Mouse (Mus musculus) embryonic facial prominence, embryonic 14.5 days (tissue): ENCODE data around the gene 1500015O10Rik. TPM values are rescaled to one million over a fixed set of nuclear protein-coding genes. Genes with fewer than 3 reads are reported as not detected.

Experiments used
- ATAC-seq: fragments of 200-750 bp; cut with Nextera tagmentation; 2 replicates; pipeline ENCODE4 v1.8.0; 2017; ENCODE audit warnings: low read depth, moderate number of reproducible peaks, moderate TSS enrichment
- DNase-seq: peaks from one replicate; pipeline ENCODE4 v3.0.0-alpha.2; 2015; ENCODE audit warnings: low spot score
- H3K27ac ChIP-seq: fragments of 300-500 bp; sonication (generic); replicated peaks from 2 replicates; pipeline ENCODE4 v1.5.1; 2014; ENCODE audit warnings: low read depth, mild to moderate bottlenecking, low read length, moderate library complexity
- H3K27me3 ChIP-seq: fragments of 300-500 bp; sonication (generic); replicated peaks from 2 replicates; pipeline ENCODE4 v1.6.1; 2014; ENCODE audit warnings: low read length; ENCODE audit not compliant: control insufficient read depth, insufficient read depth
- H3K36me3 ChIP-seq: fragments of 300-500 bp; sonication (generic); 2 replicates; pipeline ENCODE4 v1.6.1; 2014; ENCODE audit warnings: low read length, mixed read lengths; ENCODE audit not compliant: control insufficient read depth, insufficient read depth
- H3K4me1 ChIP-seq: fragments of 300-500 bp; sonication (generic); 2 replicates; pipeline ENCODE4 v1.6.1; 2014; ENCODE audit warnings: antibody characterized with exemption, low read length; ENCODE audit not compliant: control insufficient read depth, insufficient read depth
- H3K4me2 ChIP-seq: fragments of 300-500 bp; sonication (generic); 2 replicates; pipeline ENCODE4 v1.6.1; 2014; ENCODE audit warnings: low read depth, mild to moderate bottlenecking, low read length, moderate library complexity, mixed read lengths
- H3K4me3 ChIP-seq: fragments of 300-500 bp; sonication (generic); 2 replicates; pipeline ENCODE4 v1.5.1; 2014; ENCODE audit warnings: low read depth, mild to moderate bottlenecking, low read length
- H3K9ac ChIP-seq: fragments of 300-500 bp; sonication (generic); 2 replicates; pipeline ENCODE4 v1.6.1; 2014; ENCODE audit warnings: low read depth, mild to moderate bottlenecking, low read length, moderate library complexity, mixed read lengths
- H3K9me3 ChIP-seq: fragments of 300-500 bp; sonication (generic); 2 replicates; pipeline ENCODE4 v1.6.1; 2016; ENCODE audit warnings: low read length; ENCODE audit not compliant: control insufficient read depth
- WGBS: fragments of 180-500 bp; shearing (Covaris S2); extraction: QIAGEN DNeasy Blood & Tissue Kit; methylation state at CpG from one replicate; pipeline ENCODE4 v1.1.7; 2014; 5-methylcytosine and 5-hydroxymethylcytosine counted together
- polyA plus RNA-seq: library from polyadenylated mRNA; unstranded; fragments of >200 nt; fragmentation: Nextera tagmentation; extraction: Ambion mirVana; gene quantifications from 2 replicates; pipeline ENCODE4 v1.2.1, GENCODE M21; 2014

1500015O10Rik gene
- polyA plus RNA-seq, 1 experiment from 2014 or later = 107 TPM

DNA sequence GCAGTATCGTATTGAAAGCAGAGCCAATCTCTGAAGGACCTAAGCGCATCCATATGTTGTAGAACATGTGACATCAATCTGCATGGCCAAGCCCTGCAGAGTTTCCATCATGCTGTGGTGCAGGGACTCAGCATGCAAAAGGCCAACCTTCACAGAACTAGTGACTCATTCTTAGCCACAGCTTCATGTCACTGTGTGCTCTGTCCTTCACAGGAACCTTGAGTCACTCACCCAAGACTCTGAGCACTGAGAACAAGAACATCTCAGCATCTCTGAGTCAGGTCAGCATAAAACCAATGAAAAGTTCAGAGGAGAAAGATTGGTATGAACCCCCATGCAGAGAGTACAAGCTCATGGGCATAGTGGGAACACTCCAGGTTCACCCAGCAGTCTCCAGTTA is 35.9 kb downstream of the 1500015O10Rik start:
- Histone ChIP-seq H3K27me3 (no peaks in the 10 kb centered on the region), H3K4me2 (no peak overlapping the region), H3K4me3 (no peak overlapping the region), H3K4me1 (no peaks in the 10 kb centered on the region), H3K9me3 (no peaks in the 10 kb centered on the region), H3K27ac (no peak overlapping the region), H3K36me3 (peaks cover 42% of the 10 kb centered on the region), H3K9ac (no peak overlapping the region)
- ATAC-seq = no peak
- WGBS = 76% methylated on average over 2 of the region's 2 CpGs
- DNase-seq = no peak

GRCm38 (mm10) chr1:43768385-43768990 is 38.1 kb downstream of the 1500015O10Rik start:
- Histone ChIP-seq H3K4me1 (no peaks in the 10 kb centered on the region), H3K27ac (peak overlapping the region; percentile 52), H3K4me3 (no peak overlapping the region), H3K4me2 (no peak overlapping the region), H3K27me3 (no peaks in the 10 kb centered on the region), H3K9me3 (no peaks in the 10 kb centered on the region), H3K36me3 (peaks cover 51% of the 10 kb centered on the region), H3K9ac (no peak overlapping the region)
- WGBS = 61% methylated on average over 4 of the region's 4 CpGs
- no peak for ATAC-seq
- DNase-seq = peak; percentile 14

- 77% methylated on average over 1 of the region's 1 CpGs for WGBS
- Histone ChIP-seq H3K9ac (no peak overlapping the region), H3K27ac (no peak overlapping the region), H3K9me3 (no peaks in the 10 kb centered on the region), H3K36me3 (peaks cover 47% of the 10 kb centered on the region), H3K4me1 (no peaks in the 10 kb centered on the region), H3K4me2 (no peak overlapping the region), H3K4me3 (no peak overlapping the region), H3K27me3 (no peaks in the 10 kb centered on the region)
- ATAC-seq = no peak
- DNase-seq = no peak
These were observed 38.9 kb downstream of the 1500015O10Rik start for GRCm38 (mm10) chr1:43769348-43769747.

GRCm38 (mm10) chr1:43770032-43770431 is 39.6 kb downstream of the 1500015O10Rik start:
- no peak overlapping the region for H3K4me2 ChIP-seq
- 92% methylated on average over 3 of the region's 3 CpGs for WGBS
- no peak overlapping the region for H3K9ac ChIP-seq
- DNase-seq (no peak), ATAC-seq (no peak)
- no peaks in the 10 kb centered on the region for H3K27me3 ChIP-seq
- H3K4me1 ChIP-seq = no peaks in the 10 kb centered on the region
- H3K36me3 ChIP-seq = peaks cover 40% of the 10 kb centered on the region
- H3K9me3 ChIP-seq = no peaks in the 10 kb centered on the region
- no peak overlapping the region for H3K27ac ChIP-seq
- H3K4me3 ChIP-seq = no peak overlapping the region

GRCm38 (mm10) chr1:43772694-43773093 is 42.3 kb downstream of the 1500015O10Rik start:
- DNase-seq (no peak), ATAC-seq (no peak)
- no peaks in the 10 kb centered on the region for H3K27me3 ChIP-seq
- 94% methylated on average over 3 of the region's 3 CpGs for WGBS
- H3K36me3 ChIP-seq = peaks cover 38% of the 10 kb centered on the region
- no peak overlapping the region for H3K4me2 ChIP-seq
- no peak overlapping the region for H3K9ac ChIP-seq
- H3K4me3 ChIP-seq = no peak overlapping the region
- no peak overlapping the region for H3K27ac ChIP-seq
- H3K4me1 ChIP-seq = no peaks in the 10 kb centered on the region
- no peaks in the 10 kb centered on the region for H3K9me3 ChIP-seq

- Histone ChIP-seq H3K9ac (no peak overlapping the region), H3K4me1 (no peaks in the 10 kb centered on the region), H3K9me3 (no peaks in the 10 kb centered on the region), H3K4me3 (no peak overlapping the region), H3K27ac (no peak overlapping the region), H3K4me2 (no peak overlapping the region), H3K27me3 (no peaks in the 10 kb centered on the region), H3K36me3 (peaks cover 41% of the 10 kb centered on the region)
- WGBS = 95% methylated on average over 4 of the region's 4 CpGs
- DNase-seq (no peak), ATAC-seq (no peak)
These were observed 43.7 kb downstream of the 1500015O10Rik start for GRCm38 (mm10) chr1:43774126-43774525.

DNA sequence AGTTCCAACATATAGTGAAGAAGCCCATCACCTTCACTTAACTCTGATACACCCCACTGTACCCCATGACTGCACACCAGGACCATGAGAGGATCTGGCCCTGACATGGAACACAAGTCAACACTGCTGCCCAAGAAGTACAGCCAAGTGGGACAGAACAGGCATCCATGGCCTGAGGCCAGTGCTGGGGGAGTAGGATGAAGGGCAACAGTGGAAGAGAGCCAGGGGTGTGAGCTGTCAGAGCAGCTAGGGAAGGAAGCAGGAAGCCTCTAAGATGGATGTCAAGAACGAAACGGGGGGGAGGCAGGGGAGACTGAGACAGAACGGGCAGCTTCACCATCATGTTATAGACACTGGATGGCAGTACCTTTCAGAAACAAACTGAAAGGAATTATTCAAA is 45.7 kb downstream of the 1500015O10Rik start:
- Histone ChIP-seq H3K4me3 (no peak overlapping the region), H3K9me3 (no peaks in the 10 kb centered on the region), H3K36me3 (peaks cover 38% of the 10 kb centered on the region), H3K4me1 (no peaks in the 10 kb centered on the region), H3K27me3 (no peaks in the 10 kb centered on the region), H3K4me2 (no peak overlapping the region), H3K27ac (no peak overlapping the region), H3K9ac (no peak overlapping the region)
- 83% methylated on average over 3 of the region's 3 CpGs for WGBS
- no peak for ATAC-seq
- DNase-seq = no peak

- 51% methylated on average over 2 of the region's 2 CpGs for WGBS
- Histone ChIP-seq H3K9ac (no peak overlapping the region), H3K4me1 (no peaks in the 10 kb centered on the region), H3K27ac (no peak overlapping the region), H3K4me2 (no peak overlapping the region), H3K4me3 (no peak overlapping the region), H3K36me3 (peaks cover 24% of the 10 kb centered on the region), H3K9me3 (no peaks in the 10 kb centered on the region), H3K27me3 (no peaks in the 10 kb centered on the region)
- DNase-seq = no peak
- 0 out of 2 replicates have a peak, but pooled peaks have one; percentile 44 for ATAC-seq
These were observed 50.8 kb downstream of the 1500015O10Rik start for GRCm38 (mm10) chr1:43781195-43781594.

DNA sequence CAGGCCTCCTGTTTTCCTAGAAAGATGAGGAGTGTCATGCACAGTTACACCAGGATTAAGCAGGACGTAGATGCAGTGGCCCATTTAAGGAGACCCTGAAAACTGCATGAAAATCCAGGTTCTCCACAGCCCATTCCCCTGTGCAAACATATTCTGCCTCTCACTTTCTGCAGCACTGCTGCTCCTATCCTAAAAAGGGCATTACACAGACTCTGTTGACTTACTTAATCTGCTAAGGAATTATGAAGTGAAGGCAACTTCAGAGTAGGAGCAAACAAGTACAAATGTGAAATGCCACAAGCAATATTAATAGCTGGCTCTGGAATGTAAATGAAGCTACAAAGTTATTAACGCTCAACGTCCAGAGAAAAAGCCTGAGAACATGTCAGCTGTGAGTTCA is 51.3 kb downstream of the 1500015O10Rik start:
- Histone ChIP-seq H3K9ac (no peak overlapping the region), H3K9me3 (no peaks in the 10 kb centered on the region), H3K4me1 (no peaks in the 10 kb centered on the region), H3K27me3 (no peaks in the 10 kb centered on the region), H3K4me2 (no peak overlapping the region), H3K36me3 (peaks cover 22% of the 10 kb centered on the region), H3K4me3 (no peak overlapping the region), H3K27ac (no peak overlapping the region)
- DNase-seq = no peak
- ATAC-seq = no peak
- WGBS = 72% methylated on average over 3 of the region's 3 CpGs
